In the genomic region with DNA sequence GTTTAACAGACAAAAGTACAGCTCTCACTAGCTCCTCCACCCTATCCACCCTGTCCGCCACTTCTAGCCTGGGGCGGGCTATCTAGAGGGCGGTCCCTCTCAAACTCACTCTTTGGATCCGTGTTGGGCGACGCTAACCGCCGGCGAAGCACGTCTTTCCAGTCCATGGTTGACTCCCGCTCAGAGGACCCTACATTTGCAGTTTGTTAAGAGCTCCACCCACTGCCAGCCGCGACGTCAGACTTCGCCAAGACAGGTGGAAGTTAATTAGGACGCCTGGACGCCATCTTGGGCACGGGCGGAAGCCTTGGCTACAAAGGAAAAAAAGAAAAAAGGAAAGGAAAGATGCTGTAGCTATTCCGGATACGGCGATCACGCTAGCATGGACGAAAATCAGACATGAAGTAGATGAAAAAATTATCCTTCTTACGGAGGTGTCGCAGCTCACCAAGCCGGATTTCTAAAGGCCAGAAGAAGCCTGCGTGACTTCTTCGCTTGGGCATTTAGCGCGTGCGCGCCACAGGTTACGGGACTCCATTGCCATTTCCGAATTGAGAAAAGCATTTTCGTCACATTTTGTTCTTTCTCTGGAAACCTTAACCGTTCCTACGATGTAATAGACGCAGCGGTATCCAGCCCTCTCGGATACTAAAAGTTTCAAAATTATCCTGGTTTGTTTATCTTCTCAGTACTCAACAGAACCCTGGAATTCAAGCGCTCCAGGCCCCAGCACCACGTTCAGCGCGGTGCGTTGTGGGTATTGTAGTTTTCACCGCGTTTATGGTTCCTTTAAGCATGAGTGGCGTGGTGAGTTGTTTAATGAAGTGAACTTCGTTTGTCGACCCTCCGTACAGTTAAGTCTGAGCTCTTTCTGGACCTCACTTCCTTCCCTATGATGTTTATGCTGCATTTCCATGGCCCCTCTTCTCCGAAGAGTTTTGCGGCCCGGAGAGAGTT, we compare ENCODE assay signal across 8 mouse cellular contexts. TPM values are rescaled to one million over a fixed set of nuclear protein-coding genes. Genes with fewer than 3 reads are reported as not detected.
DNase-seq lines count a peak whose midpoint lies in the region; ATAC-seq and TF ChIP-seq lines count a peak whose summit lies in the region.

Gene Ppp2r3c, minus strand, starts transcription at position 514 of the 957 bp plus-strand sequence.

- no peaks in the 10 kb centered on the region; the same call in 1 of the 2 replicates for H3K4me1 ChIP-seq in bone marrow, adult 2 months (ENCODE audit: control insufficient read depth, insufficient read depth, low read length)
- peaks cover 26% of the 10 kb centered on the region for H3K4me1 ChIP-seq in embryonic facial prominence, embryonic 15.5 days
- peaks cover 19% of the 10 kb centered on the region for H3K4me1 ChIP-seq in limb, embryonic 14.5 days (ENCODE audit: control insufficient read depth, insufficient read depth, low read length)
- H3K4me1 ChIP-seq in midbrain, postnatal 0 days (ENCODE audit: insufficient read depth, low read length), result peaks cover 25% of the 10 kb centered on the region

- H3K9me3 ChIP-seq in embryonic facial prominence, embryonic 15.5 days (replicated peaks), result no peaks in the 10 kb centered on the region
- H3K9me3 ChIP-seq in limb, embryonic 14.5 days (ENCODE audit: control insufficient read depth, low read length), result no peaks in the 10 kb centered on the region
- no peaks in the 10 kb centered on the region for H3K9me3 ChIP-seq in midbrain, postnatal 0 days (ENCODE audit: low read length)

- H3K36me3 ChIP-seq in embryonic facial prominence, embryonic 15.5 days, result peaks cover 17% of the 10 kb centered on the region; the same call in 1 of the 2 replicates
- peaks cover 14% of the 10 kb centered on the region for H3K36me3 ChIP-seq in limb, embryonic 14.5 days (ENCODE audit: control insufficient read depth, insufficient read depth, low read length)
- H3K36me3 ChIP-seq in midbrain, postnatal 0 days (ENCODE audit: insufficient read depth, low read length), result peaks cover 10% of the 10 kb centered on the region

- H3K9ac ChIP-seq in embryonic facial prominence, embryonic 15.5 days, result peak within 1 kb of the TSS; percentile 65
- peak within 1 kb of the TSS; percentile 73 for H3K9ac ChIP-seq in limb, embryonic 14.5 days (ENCODE audit: low read depth, low read length, severe bottlenecking)
- H3K9ac ChIP-seq in midbrain, postnatal 0 days (replicated peaks; ENCODE audit: low read length, poor library complexity, severe bottlenecking), result peak within 1 kb of the TSS; percentile 79

- H3K27ac ChIP-seq in bone marrow, adult 2 months (ENCODE audit: control insufficient read depth, insufficient read depth, low read depth, low read length, poor library complexity), result peak within 1 kb of the TSS; percentile 99
- peak within 1 kb of the TSS; percentile 94 for H3K27ac ChIP-seq in embryonic facial prominence, embryonic 15.5 days (replicated peaks)
- peak within 1 kb of the TSS; percentile 92 for H3K27ac ChIP-seq in limb, embryonic 14.5 days (replicated peaks; ENCODE audit: low read depth, low read length)
- H3K27ac ChIP-seq in midbrain, postnatal 0 days (ENCODE audit: low read depth, low read length), result peak within 1 kb of the TSS; percentile 77

- TF ChIP-seq POLR2A in bone marrow, adult 2 months (IDR thresholded peaks at IDR 0.05; ENCODE audit: borderline replicate concordance, control insufficient read depth, low read depth, low read length), result peak; percentile 83
- peak; percentile 77; the same call in 1 of the 2 replicates for TF ChIP-seq POLR2A in limb, embryonic 14.5 days (IDR thresholded peaks at IDR 0.05; ENCODE audit: borderline replicate concordance, extremely low read depth, insufficient read depth, insufficient read length)

- no peak for TF ChIP-seq CTCF in bone marrow, adult 2 months (IDR thresholded peaks at IDR 0.05; ENCODE audit: control insufficient read depth, insufficient read depth, low read length)
- TF ChIP-seq CTCF in midbrain, postnatal 0 days (IDR thresholded peaks at IDR 0.05), result no peak

- peak within 1 kb of the TSS; percentile 94 for H3K4me3 ChIP-seq in bone marrow, adult 2 months (replicated peaks; ENCODE audit: control insufficient read depth, low read depth, low read length)
- peak within 1 kb of the TSS; percentile 63 for H3K4me3 ChIP-seq in embryonic facial prominence, embryonic 15.5 days (replicated peaks)
- H3K4me3 ChIP-seq in limb, embryonic 14.5 days (replicated peaks; ENCODE audit: low read length), result peak within 1 kb of the TSS; percentile 59
- peak within 1 kb of the TSS; percentile 48 for H3K4me3 ChIP-seq in midbrain, postnatal 0 days (ENCODE audit: low read depth, low read length)

- under 1% methylated on average over 55 of the region's 55 CpGs for WGBS in bone marrow, adult 2 months
- under 1% methylated on average over 55 of the region's 55 CpGs for WGBS in embryonic facial prominence, embryonic 15.5 days
- WGBS in limb, embryonic 14.5 days, result under 1% methylated on average over 55 of the region's 55 CpGs
- under 1% methylated on average over 55 of the region's 55 CpGs for WGBS in midbrain, postnatal 0 days

- peak; percentile 99 for DNase-seq in 416B (ENCODE audit: low read depth)
- peak; percentile 92 for DNase-seq in heart, adult 8-10 months (ENCODE audit: low spot score)
- DNase-seq in kidney, adult 9 months, result peak; percentile 96
- peak; percentile 96 for DNase-seq in limb, embryonic 14.5 days (ENCODE audit: low spot score)
- peak; percentile 97 for DNase-seq in midbrain, postnatal 0 days (ENCODE audit: low spot score)
- peak; percentile 76 to 83 for DNase-seq in spleen, postnatal 14 days (ENCODE audit: low spot score in 2 of 2)

- H3K27me3 ChIP-seq in embryonic facial prominence, embryonic 15.5 days, result no peaks in the 10 kb centered on the region
- no peaks in the 10 kb centered on the region for H3K27me3 ChIP-seq in limb, embryonic 14.5 days (ENCODE audit: control insufficient read depth, insufficient read depth, low read length)
- no peaks in the 10 kb centered on the region for H3K27me3 ChIP-seq in midbrain, postnatal 0 days (ENCODE audit: insufficient read depth, low read length)

- peak within 1 kb of the TSS; percentile 57 for H3K4me2 ChIP-seq in embryonic facial prominence, embryonic 15.5 days (replicated peaks)
- peak within 1 kb of the TSS; percentile 68 for H3K4me2 ChIP-seq in limb, embryonic 14.5 days (replicated peaks; ENCODE audit: low read depth, low read length, severe bottlenecking)
- H3K4me2 ChIP-seq in midbrain, postnatal 0 days (ENCODE audit: low read depth, low read length, poor library complexity, severe bottlenecking), result peak within 1 kb of the TSS; percentile 70

- ATAC-seq in embryonic facial prominence, embryonic 15.5 days (ENCODE audit: insufficient number of reproducible peaks, low FRiP score, low TSS enrichment, low read depth), result peak; percentile 93
- ATAC-seq in limb, embryonic 14.5 days (ENCODE audit: low FRiP score, low read depth), result peak; percentile 96
- peak; percentile 94 for ATAC-seq in midbrain, postnatal 0 days (ENCODE audit: low FRiP score)

RNA-seq across cellular contexts. Expression of gene Ppp2r3c, which starts in this region (rescaled TPM):
- 9.0 and 11.2 TPM in 2 replicates for polyA plus RNA-seq in bone marrow, adult 2 months (2011; ENCODE audit: insufficient read depth, insufficient read length, low replicate concordance, missing spikeins)
- 11.4 and 13.5 TPM in 2 replicates for polyA plus RNA-seq in embryonic facial prominence, embryonic 15.5 days (2015; fragmentation: Nextera tagmentation; extraction: Ambion mirVana)
- 10 to 100 TPM in 1 of 4 experiments, 1 to 10 TPM in 3; 8.4 to 10.9 (median 9.3) TPM for total RNA-seq in heart, adult 8-10 months (2022)
- polyA plus RNA-seq in limb, embryonic 14.5 days (2012; rRNA removed), result 10.2 and 12.4 TPM in 2 replicates
- 12.5 and 14.1 TPM in 2 replicates for polyA plus RNA-seq in limb, embryonic 14.5 days (2014; fragmentation: Nextera tagmentation; extraction: Ambion mirVana)
- total RNA-seq in midbrain, postnatal 0 days (2014; rRNA removed), result 9.0 and 14.3 TPM in 2 replicates
- 18.0 and 19.0 TPM in 2 replicates for polyA plus RNA-seq in midbrain, postnatal 0 days (2015; fragmentation: Nextera tagmentation; extraction: Ambion mirVana)

Comparison
In these comparisons a context has a peak if more than half of its experiments do, and no peak if none do; other contexts are left out.
1. Peak in every context shown above with its lines: DNase-seq, ATAC-seq, H3K4me3 ChIP-seq and H3K27ac ChIP-seq.